Mouse (Mus musculus): Measurements from ENCODE around the gene Ephb1. TPM values are rescaled to one million over a fixed set of nuclear protein-coding genes. Genes with fewer than 3 reads are reported as not detected.

Ephb1 gene
- polyA plus RNA-seq, 1 experiment from 2014 or later, result 23.0 TPM

DNA sequence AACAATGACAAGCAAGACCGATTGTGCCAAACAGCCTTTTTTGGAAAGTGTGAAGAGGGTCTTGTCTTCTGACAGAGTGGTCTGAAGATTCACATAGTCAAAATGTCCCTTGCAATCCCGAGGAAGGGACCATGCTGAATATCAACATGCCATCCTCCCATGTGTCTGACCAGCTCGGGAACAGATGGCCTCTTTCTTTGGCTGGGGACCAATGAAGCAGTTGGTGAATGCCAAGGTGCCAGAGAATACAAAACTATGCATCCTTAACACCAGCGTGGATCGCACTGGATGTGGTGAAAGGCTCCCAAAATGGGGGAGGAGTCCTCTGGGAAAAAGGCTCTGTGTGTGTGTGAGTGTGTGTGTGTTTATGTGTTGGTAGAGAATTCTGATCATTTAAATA, 56.5 kb downstream of the Ephb1 start:
- Histone ChIP-seq H3K36me3 (ENCODE audit: poor library complexity, severe bottlenecking) (0 out of 2 replicates have a peak, but pooled peaks cover 3% of the 10 kb centered on the region), H3K9me3 (replicated peaks) (no peaks in the 10 kb centered on the region), H3K9ac (no peak overlapping the region), H3K4me3 (no peak overlapping the region), H3K4me2 (no peak overlapping the region), H3K4me1 (peaks cover 40% of the 10 kb centered on the region), H3K27me3 (0 out of 2 replicates have a peak, but pooled peaks cover 1% of the 10 kb centered on the region), H3K27ac (peak overlapping the region; percentile 31)
- 64% methylated on average over 5 of the region's 5 CpGs for WGBS
- peak; percentile 85 for ATAC-seq

DNA sequence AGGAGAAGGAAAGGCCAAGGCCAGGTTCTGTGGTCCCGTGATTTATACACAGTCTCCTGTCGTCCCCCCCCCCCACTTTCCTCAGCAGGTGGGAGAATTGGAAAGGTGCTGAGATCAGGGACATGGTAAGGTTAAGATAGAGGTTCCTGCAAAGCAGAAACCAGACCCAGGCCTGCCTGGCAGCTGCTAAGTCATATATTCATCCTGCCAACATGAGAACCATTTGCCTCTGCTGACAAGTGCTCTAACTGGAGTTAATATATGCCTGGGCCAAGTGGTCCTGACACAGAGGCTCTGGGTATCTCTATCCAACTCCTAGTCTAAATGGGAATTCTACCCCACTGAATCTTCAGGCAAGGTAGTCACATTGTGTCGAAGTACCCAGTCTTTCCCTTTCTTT, 57.3 kb downstream of the Ephb1 start:
- ATAC-seq, result 0 out of 2 replicates have a peak, but pooled peaks have one; percentile 16

DNA sequence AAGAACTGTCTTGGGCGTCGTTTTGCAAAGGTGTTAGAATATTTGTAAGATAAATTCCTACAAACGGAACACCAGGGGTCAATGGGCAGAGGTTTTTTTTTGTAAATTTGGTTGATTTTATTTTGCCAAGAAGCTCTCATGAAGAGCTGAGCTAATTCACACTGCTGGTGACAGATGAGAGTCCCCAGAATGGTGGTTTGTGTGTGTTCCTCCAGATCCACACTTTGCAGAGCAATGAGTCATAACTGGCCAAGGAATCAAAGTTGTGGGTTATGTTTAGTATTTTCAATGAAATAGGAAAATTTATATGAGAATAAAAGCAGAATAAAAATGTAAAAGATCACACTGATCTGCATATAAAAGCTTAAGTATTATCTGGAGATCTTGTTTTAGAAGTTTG, 60.9 kb downstream of the Ephb1 start:
- H3K9me3 ChIP-seq (replicated peaks), result no peaks in the 10 kb centered on the region
- ATAC-seq, result no peak
- no peak overlapping the region for H3K4me3 ChIP-seq
- H3K27ac ChIP-seq, result no peak overlapping the region
- H3K4me2 ChIP-seq, result no peak overlapping the region
- H3K27me3 ChIP-seq, result no peaks in the 10 kb centered on the region
- no peak overlapping the region for H3K9ac ChIP-seq
- 93% methylated on average over 3 of the region's 3 CpGs for WGBS
- 0 out of 2 replicates have a peak, but pooled peaks cover 7% of the 10 kb centered on the region for H3K36me3 ChIP-seq (ENCODE audit: poor library complexity, severe bottlenecking)
- H3K4me1 ChIP-seq, result peaks cover 39% of the 10 kb centered on the region

More for the DNA sequence above, 57.3 kb downstream of the Ephb1 start:
- H3K4me1 ChIP-seq, result peaks cover 40% of the 10 kb centered on the region
- H3K9me3 ChIP-seq (replicated peaks), result no peaks in the 10 kb centered on the region
- H3K36me3 ChIP-seq (ENCODE audit: poor library complexity, severe bottlenecking), result 0 out of 2 replicates have a peak, but pooled peaks cover 7% of the 10 kb centered on the region
- no peak overlapping the region for H3K27ac ChIP-seq
- H3K27me3 ChIP-seq, result no peaks in the 10 kb centered on the region
- no peak overlapping the region for H3K9ac ChIP-seq
- WGBS, result 82% methylated on average over 3 of the region's 3 CpGs
- H3K4me2 ChIP-seq, result no peak overlapping the region
- H3K4me3 ChIP-seq, result no peak overlapping the region

DNA sequence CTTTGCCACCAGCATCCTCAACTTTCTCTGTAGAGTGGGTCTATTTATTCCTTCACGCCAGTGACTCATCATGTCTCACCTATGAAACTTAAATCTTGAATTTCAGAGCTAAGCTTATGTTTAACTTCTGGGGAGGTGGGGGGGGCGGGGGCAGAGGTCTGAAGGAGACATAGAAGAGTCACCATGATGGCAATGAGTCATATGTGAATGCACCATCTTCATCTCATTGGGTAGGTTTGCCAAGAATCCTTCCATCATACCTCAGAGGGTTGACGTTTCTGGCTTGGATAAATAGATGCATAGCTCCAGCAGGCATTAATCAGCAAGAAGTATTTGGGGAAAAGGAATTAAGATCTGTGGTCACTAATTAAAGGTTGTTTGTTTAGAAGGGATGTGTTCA, 63.3 kb downstream of the Ephb1 start:
- Histone ChIP-seq H3K4me1 (peaks cover 32% of the 10 kb centered on the region), H3K4me3 (no peak overlapping the region), H3K4me2 (no peak overlapping the region), H3K36me3 (ENCODE audit: poor library complexity, severe bottlenecking) (0 out of 2 replicates have a peak, but pooled peaks cover 7% of the 10 kb centered on the region), H3K9ac (no peak overlapping the region), H3K9me3 (replicated peaks) (no peaks in the 10 kb centered on the region), H3K27ac (no peak overlapping the region), H3K27me3 (no peaks in the 10 kb centered on the region)
- ATAC-seq, result no peak
- 84% methylated on average over 3 of the region's 3 CpGs for WGBS

DNA sequence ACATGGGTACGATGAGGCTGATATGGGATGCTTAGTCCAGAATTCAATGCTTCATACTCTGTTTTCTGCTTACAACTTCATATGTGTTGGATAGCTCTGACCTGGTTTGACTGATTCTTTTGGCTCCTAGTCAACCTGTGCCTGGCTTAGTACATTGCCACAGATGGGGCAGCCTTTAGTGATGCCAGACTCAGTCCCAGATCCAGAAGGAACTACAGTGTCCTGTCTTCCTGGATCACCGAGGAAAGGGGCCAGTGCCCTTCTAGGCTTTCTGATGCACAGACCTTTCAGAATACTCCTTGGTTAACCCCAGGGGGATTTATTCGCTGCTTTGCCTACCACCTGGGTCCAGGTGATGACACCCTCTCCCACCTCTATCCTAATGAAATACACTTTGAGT, 66.1 kb downstream of the Ephb1 start:
- ATAC-seq, result no peak
- Histone ChIP-seq H3K4me1 (peaks cover 19% of the 10 kb centered on the region), H3K9ac (no peak overlapping the region), H3K36me3 (ENCODE audit: poor library complexity, severe bottlenecking) (0 out of 2 replicates have a peak, but pooled peaks cover 19% of the 10 kb centered on the region), H3K9me3 (replicated peaks) (no peaks in the 10 kb centered on the region), H3K27me3 (no peaks in the 10 kb centered on the region), H3K4me2 (no peak overlapping the region), H3K4me3 (no peak overlapping the region), H3K27ac (no peak overlapping the region)
- WGBS, result 92% methylated on average over 3 of the region's 3 CpGs

DNA sequence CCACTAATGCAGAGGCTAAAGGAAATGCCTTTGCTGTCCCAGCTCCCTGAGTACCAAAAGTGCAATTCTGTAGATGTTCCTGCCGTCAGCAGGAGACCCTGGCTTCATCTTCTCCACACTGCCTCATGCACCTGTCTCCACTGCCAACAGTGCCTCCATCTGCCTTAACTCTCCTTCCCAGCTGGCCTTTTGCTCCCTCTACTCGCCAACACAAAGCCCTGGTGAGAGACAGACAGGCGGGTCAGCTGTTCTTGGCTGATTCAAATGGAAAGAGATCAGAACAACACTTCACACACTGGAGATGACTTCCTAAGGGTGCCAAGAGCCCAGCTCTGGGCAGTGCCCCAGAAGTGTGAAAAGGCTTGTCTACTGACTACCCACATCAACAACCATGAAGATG, 78.6 kb downstream of the Ephb1 start:
- Histone ChIP-seq H3K27me3 (peaks cover 14% of the 10 kb centered on the region; the same call in 1 of the 2 replicates), H3K27ac (no peak overlapping the region), H3K9me3 (replicated peaks) (no peaks in the 10 kb centered on the region), H3K4me3 (no peak overlapping the region), H3K4me2 (no peak overlapping the region), H3K36me3 (ENCODE audit: poor library complexity, severe bottlenecking) (no peaks in the 10 kb centered on the region), H3K4me1 (peaks cover 5% of the 10 kb centered on the region; the same call in 1 of the 2 replicates), H3K9ac (no peak overlapping the region)
- no peak for ATAC-seq
- 79% methylated on average over 3 of the region's 3 CpGs for WGBS

DNA sequence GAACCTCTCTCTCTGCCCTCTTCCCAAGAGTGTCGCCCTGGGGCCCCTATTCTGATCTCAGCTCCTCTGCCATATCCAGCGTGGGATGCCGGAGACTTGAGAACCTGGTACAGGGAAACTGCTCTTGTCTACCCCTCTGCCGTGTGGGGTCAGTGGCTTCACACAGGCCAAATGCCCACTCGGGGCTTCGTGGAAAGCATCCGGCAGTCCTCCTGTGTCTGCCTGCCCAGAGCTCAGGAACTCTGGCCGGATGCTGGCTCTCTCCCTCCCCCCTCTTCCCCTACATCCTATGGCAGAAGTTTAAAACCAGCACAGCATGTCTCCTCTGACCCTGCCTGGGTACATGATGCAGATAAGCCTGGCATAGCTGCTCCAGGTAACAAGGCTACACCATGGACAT, 80.5 kb downstream of the Ephb1 start:
- H3K27ac ChIP-seq, result no peak overlapping the region
- H3K9me3 ChIP-seq (replicated peaks), result no peaks in the 10 kb centered on the region
- no peak overlapping the region for H3K4me3 ChIP-seq
- H3K4me2 ChIP-seq, result no peak overlapping the region
- H3K36me3 ChIP-seq (ENCODE audit: poor library complexity, severe bottlenecking), result no peaks in the 10 kb centered on the region
- no peak for ATAC-seq
- no peak overlapping the region for H3K9ac ChIP-seq
- peaks cover 22% of the 10 kb centered on the region for H3K27me3 ChIP-seq
- WGBS, result 75% methylated on average over 8 of the region's 8 CpGs
- peaks cover 10% of the 10 kb centered on the region for H3K4me1 ChIP-seq

DNA sequence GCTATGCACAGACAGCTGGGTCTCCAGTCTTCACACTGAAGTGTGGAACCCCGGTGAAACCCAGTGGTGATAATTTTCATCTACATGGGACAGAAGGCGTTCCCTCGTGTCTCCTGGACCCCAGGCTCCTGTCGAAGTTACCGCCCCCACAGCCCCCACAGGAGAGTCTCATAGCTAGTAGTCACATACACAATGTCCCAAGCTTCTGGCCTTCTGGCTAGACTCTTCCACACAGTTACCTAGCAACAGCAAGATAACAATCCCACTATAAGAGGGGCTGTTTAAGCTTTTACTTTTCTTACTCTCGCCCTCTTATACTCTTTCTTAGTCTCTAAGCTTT, 81.1 kb downstream of the Ephb1 start:
- Histone ChIP-seq H3K27ac (no peak overlapping the region), H3K36me3 (ENCODE audit: poor library complexity, severe bottlenecking) (no peaks in the 10 kb centered on the region), H3K4me1 (peaks cover 16% of the 10 kb centered on the region), H3K9me3 (replicated peaks) (no peaks in the 10 kb centered on the region), H3K9ac (no peak overlapping the region), H3K4me3 (no peak overlapping the region), H3K4me2 (no peak overlapping the region), H3K27me3 (peaks cover 27% of the 10 kb centered on the region)
- 68% methylated on average over 6 of the region's 6 CpGs for WGBS
- no peak for ATAC-seq

DNA sequence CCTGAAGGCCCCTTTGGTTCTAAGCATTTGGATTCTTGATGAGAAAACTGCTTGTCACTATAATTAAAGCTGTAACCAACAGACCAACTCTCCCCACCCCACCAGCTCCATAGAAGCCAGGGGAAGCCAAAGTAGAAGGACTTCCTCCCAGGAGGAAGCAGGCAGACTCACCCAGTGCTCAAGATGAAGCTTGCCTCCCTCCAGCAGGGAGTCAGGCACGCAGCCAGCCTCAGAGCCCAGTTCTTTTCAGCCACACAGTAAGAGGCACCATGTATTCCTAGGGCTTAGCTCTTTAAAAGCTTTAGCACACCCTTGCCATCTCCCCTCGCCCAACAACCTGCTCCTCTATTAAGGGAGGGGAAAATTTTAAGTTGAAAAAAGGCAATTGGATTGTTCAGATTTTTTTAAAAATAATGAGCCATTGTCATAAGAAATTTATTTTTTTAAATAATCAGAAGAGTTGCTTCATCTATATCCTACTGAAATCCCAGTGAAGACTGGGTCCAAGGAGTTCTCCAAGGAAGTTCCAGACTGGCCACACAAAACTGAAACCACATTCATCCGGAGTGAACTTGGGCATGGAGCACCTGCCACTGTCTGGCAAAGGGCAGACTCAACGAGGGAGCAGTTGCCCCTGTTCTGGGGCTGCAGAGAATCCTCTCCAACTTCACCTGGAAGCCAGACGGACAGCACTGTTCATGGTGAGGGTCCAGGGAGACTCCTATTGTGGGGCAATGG, 81.6 kb downstream of the Ephb1 start:
- H3K27me3 ChIP-seq, result peaks cover 32% of the 10 kb centered on the region
- H3K9ac ChIP-seq, result no peak overlapping the region
- ATAC-seq, result no peak
- H3K36me3 ChIP-seq (ENCODE audit: poor library complexity, severe bottlenecking), result no peaks in the 10 kb centered on the region
- WGBS, result 62% methylated on average over 5 of the region's 5 CpGs
- no peaks in the 10 kb centered on the region for H3K9me3 ChIP-seq (replicated peaks)
- H3K4me1 ChIP-seq, result peaks cover 21% of the 10 kb centered on the region
- no peak overlapping the region for H3K4me2 ChIP-seq
- H3K4me3 ChIP-seq, result no peak overlapping the region
- H3K27ac ChIP-seq, result no peak overlapping the region

DNA sequence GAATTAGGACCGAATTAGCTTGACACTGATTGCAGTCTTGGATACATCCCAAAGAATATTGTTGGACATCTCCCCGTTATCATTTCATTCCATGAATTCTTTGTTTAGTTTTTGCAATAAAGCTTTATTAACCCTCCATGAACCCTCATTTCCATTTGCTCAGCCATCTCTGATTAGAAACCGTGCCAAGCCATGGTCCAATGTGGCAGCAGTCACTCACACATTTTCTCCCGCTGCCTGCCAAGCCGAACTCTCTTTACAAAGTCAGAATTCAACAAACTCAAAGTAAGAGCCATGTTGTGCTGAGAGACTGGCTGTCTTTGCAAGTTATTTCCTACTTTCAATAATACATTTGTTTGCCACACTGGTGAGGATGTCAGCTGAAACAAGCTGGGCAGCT, 84.0 kb downstream of the Ephb1 start:
- Histone ChIP-seq H3K4me1 (peaks cover 32% of the 10 kb centered on the region), H3K4me3 (no peak overlapping the region), H3K36me3 (ENCODE audit: poor library complexity, severe bottlenecking) (no peaks in the 10 kb centered on the region), H3K9ac (no peak overlapping the region), H3K27ac (no peak overlapping the region), H3K27me3 (peaks cover 54% of the 10 kb centered on the region), H3K9me3 (replicated peaks) (no peaks in the 10 kb centered on the region), H3K4me2 (no peak overlapping the region)
- ATAC-seq, result no peak
- 59% methylated on average over 5 of the region's 5 CpGs for WGBS

DNA sequence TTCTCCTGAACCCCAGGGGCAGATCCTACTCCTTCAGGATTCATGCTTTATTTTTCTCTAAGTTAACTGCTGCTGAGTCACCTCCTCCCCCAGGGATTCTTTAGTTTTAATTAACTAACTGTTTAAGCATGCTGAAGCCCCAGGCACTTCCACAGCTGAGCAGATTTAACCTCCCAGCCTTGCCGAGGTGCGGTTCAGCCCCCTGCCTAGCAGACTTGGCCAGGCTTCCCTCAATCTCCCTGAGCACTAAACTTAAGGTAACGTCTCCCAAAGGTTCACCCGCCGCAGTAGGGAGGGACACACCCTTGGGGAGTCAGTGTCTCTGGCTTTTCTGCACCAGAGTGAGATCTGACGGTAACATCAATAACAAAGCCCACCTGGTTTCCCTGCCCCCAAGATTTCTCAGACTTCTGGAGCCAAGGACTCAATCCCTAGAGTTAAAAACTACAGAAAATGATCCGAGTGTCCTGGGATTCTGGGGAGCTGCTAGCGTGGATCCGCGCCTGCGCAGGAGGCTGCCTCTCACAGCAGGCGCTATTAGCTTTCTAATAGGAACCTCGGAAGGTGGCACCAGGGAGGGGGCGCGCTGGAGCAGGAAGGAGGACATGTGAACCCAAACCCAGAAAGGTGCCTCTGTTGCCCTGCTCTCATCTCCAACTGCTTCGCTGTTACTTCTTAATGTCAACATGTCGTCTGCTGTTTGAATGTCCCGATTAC, 87.0 kb downstream of the Ephb1 start:
- Histone ChIP-seq H3K36me3 (ENCODE audit: poor library complexity, severe bottlenecking) (no peaks in the 10 kb centered on the region), H3K4me1 (peaks cover 49% of the 10 kb centered on the region), H3K9ac (peak overlapping the region; percentile 13; the same call in 1 of the 2 replicates), H3K4me3 (peak overlapping the region; percentile 27), H3K27ac (no peak overlapping the region), H3K27me3 (peaks cover 60% of the 10 kb centered on the region), H3K4me2 (peak overlapping the region; percentile 56), H3K9me3 (replicated peaks) (no peaks in the 10 kb centered on the region)
- ATAC-seq, result peak; percentile 33; the same call in 1 of the 2 replicates
- 1% methylated on average over 18 of the region's 18 CpGs for WGBS

DNA sequence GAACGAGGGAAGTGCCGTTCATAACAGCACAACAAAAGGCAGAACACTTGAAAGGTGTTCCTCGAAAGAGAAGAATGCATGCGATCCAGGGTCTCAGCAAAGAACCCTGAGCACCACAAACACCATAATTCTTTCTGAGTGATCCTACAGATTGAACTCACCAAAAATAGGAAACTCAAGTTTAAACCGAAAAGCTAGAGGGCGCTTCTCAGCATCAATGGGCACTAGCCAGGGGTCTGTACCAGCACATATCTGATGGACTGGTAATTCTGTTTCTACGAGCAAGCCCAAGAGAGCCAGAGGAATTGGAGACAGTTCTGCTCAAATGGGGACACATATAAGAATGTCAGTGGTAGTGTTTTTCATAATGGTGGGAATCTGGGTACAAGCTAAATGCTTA, 90.7 kb downstream of the Ephb1 start:
- Histone ChIP-seq H3K27me3 (peaks cover 62% of the 10 kb centered on the region), H3K9ac (no peak overlapping the region), H3K4me3 (no peak overlapping the region), H3K4me2 (no peak overlapping the region), H3K9me3 (replicated peaks) (no peaks in the 10 kb centered on the region), H3K4me1 (peaks cover 73% of the 10 kb centered on the region), H3K36me3 (ENCODE audit: poor library complexity, severe bottlenecking) (no peaks in the 10 kb centered on the region), H3K27ac (no peak overlapping the region)
- no peak for ATAC-seq
- 28% methylated on average over 7 of the region's 7 CpGs for WGBS
